Mouse (Mus musculus): ENCODE data around the gene Mfap3.

DNA sequence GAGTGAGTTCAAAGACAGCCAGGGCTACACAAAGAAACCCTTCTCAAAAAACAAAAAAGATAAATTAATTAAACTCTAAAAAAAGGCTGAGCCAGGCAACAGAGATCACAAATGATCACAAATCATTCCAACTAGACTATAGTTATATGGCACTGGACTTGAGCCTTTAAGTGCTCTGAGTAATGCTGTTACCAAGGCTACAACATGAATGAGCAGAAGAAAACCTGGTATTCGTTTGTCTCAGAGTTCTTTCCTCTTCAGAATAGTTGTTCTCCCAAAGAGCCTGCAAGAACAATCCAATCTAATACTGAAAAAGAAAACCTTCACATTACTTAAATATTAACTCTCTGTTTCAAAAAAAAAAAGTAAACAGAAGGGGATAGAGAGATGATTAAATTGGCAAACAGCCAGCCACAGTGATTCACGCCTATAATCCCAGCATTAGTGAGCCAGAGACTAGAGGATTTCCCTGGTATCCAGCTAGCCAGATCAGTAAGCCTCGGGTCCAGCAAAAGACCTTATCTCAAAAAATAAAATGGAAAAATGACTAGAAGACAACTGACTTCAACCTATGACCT lies 21.9 kb upstream of the Mfap3 start:
- TF ChIP-seq CTCF (IDR thresholded peaks at IDR 0.05; ENCODE audit: control insufficient read depth, insufficient read depth, insufficient read length) (no peak), MYOD1 (IDR thresholded peaks at IDR 0.05; ENCODE audit: control insufficient read depth, insufficient read length, low read depth) (no peak)
